Mouse (Mus musculus): ENCODE data around the gene Dnajc15. TPM values are rescaled to one million over a fixed set of nuclear protein-coding genes. Genes with fewer than 3 reads are reported as not detected.

Gene Dnajc15
- 76.0 and 77.7 TPM in 2 replicates for polyA plus RNA-seq (2016; fragmentation: Nextera tagmentation; extraction: Ambion mirVana)

- WGBS, result 2% methylated on average over 44 of the region's 44 CpGs
- peak; percentile 89 for ATAC-seq (ENCODE audit: low FRiP score, low read depth)
- peak within 1 kb of the TSS; percentile 80 for H3K4me2 ChIP-seq (replicated peaks)
- peak within 1 kb of the TSS; percentile 90 for H3K4me3 ChIP-seq
- no peaks in the 10 kb centered on the region for H3K27me3 ChIP-seq
- H3K27ac ChIP-seq (replicated peaks), result no peak within 1 kb of the TSS
- peak within 1 kb of the TSS; percentile 89 for H3K9ac ChIP-seq (replicated peaks)
- H3K9me3 ChIP-seq, result no peaks in the 10 kb centered on the region
- 0 out of 2 replicates have a peak, but pooled peaks cover 3% of the 10 kb centered on the region for H3K4me1 ChIP-seq
- H3K36me3 ChIP-seq, result no peaks in the 10 kb centered on the region
Observed at GRCm38 (mm10) chr14:77874304-77875241, at the start of gene Dnajc15. Gene Dnajc15 (minus strand): TSS chr14:77875125.

GRCm38 (mm10) chr14:77923076-77923865, 48.3 kb upstream of the Dnajc15 start:
- ATAC-seq (ENCODE audit: low FRiP score, low read depth), result no peak
- H3K9ac ChIP-seq (replicated peaks), result no peak overlapping the region
- H3K4me3 ChIP-seq, result no peak overlapping the region
- no peak overlapping the region for H3K4me2 ChIP-seq (replicated peaks)
- no peak overlapping the region for H3K27ac ChIP-seq (replicated peaks)
- peaks cover 8% of the 10 kb centered on the region; the same call in 1 of the 2 replicates for H3K4me1 ChIP-seq
- no peaks in the 10 kb centered on the region for H3K9me3 ChIP-seq
- WGBS, result 86% methylated on average over 6 of the region's 6 CpGs
- H3K36me3 ChIP-seq, result no peaks in the 10 kb centered on the region
- peaks cover 2% of the 10 kb centered on the region; the same call in 1 of the 2 replicates for H3K27me3 ChIP-seq

GRCm38 (mm10) chr14:77921641-77922040, 46.7 kb upstream of the Dnajc15 start:
- Histone ChIP-seq H3K9ac (replicated peaks) (no peak overlapping the region), H3K27me3 (peaks cover 2% of the 10 kb centered on the region; the same call in 1 of the 2 replicates), H3K9me3 (no peaks in the 10 kb centered on the region), H3K4me3 (no peak overlapping the region), H3K4me2 (replicated peaks) (no peak overlapping the region), H3K4me1 (peaks cover 8% of the 10 kb centered on the region; the same call in 1 of the 2 replicates), H3K36me3 (no peaks in the 10 kb centered on the region), H3K27ac (replicated peaks) (no peak overlapping the region)
- WGBS, result 90% methylated on average over 8 of the region's 8 CpGs
- no peak for ATAC-seq (ENCODE audit: low FRiP score, low read depth)

GRCm38 (mm10) chr14:77915776-77916175, 40.9 kb upstream of the Dnajc15 start:
- no peak for ATAC-seq (ENCODE audit: low FRiP score, low read depth)
- Histone ChIP-seq H3K27me3 (no peaks in the 10 kb centered on the region), H3K4me2 (replicated peaks) (no peak overlapping the region), H3K9me3 (no peaks in the 10 kb centered on the region), H3K27ac (replicated peaks) (no peak overlapping the region), H3K4me3 (no peak overlapping the region), H3K4me1 (0 out of 2 replicates have a peak, but pooled peaks cover 2% of the 10 kb centered on the region), H3K9ac (replicated peaks) (no peak overlapping the region), H3K36me3 (no peaks in the 10 kb centered on the region)
- WGBS, result 22% methylated on average over 5 of the region's 5 CpGs

- Histone ChIP-seq H3K9me3 (no peaks in the 10 kb centered on the region), H3K9ac (replicated peaks) (no peak overlapping the region), H3K4me3 (no peak overlapping the region), H3K4me2 (replicated peaks) (no peak overlapping the region), H3K4me1 (no peaks in the 10 kb centered on the region; the same call in 1 of the 2 replicates), H3K27me3 (no peaks in the 10 kb centered on the region), H3K27ac (replicated peaks) (no peak overlapping the region), H3K36me3 (no peaks in the 10 kb centered on the region)
- 90% methylated on average over 5 of the region's 5 CpGs for WGBS
- no peak for ATAC-seq (ENCODE audit: low FRiP score, low read depth)
Observed at GRCm38 (mm10) chr14:77906586-77906985, 31.7 kb upstream of the Dnajc15 start.

GRCm38 (mm10) chr14:77905466-77905865, 30.5 kb upstream of the Dnajc15 start:
- Histone ChIP-seq H3K4me2 (replicated peaks) (no peak overlapping the region), H3K4me3 (no peak overlapping the region), H3K9ac (replicated peaks) (no peak overlapping the region), H3K9me3 (no peaks in the 10 kb centered on the region), H3K27me3 (no peaks in the 10 kb centered on the region), H3K36me3 (no peaks in the 10 kb centered on the region), H3K27ac (replicated peaks) (no peak overlapping the region), H3K4me1 (no peaks in the 10 kb centered on the region; the same call in 1 of the 2 replicates)
- 74% methylated on average over 5 of the region's 5 CpGs for WGBS
- no peak for ATAC-seq (ENCODE audit: low FRiP score, low read depth)

- 66% methylated on average over 15 of the region's 15 CpGs for WGBS
- no peak within 1 kb of the TSS for H3K9ac ChIP-seq (replicated peaks)
- H3K4me2 ChIP-seq (replicated peaks), result no peak within 1 kb of the TSS
- H3K9me3 ChIP-seq, result no peaks in the 10 kb centered on the region
- no peak for ATAC-seq (ENCODE audit: low FRiP score, low read depth)
- no peaks in the 10 kb centered on the region for H3K27me3 ChIP-seq
- H3K27ac ChIP-seq (replicated peaks), result no peak within 1 kb of the TSS
- H3K36me3 ChIP-seq, result no peaks in the 10 kb centered on the region
- H3K4me1 ChIP-seq, result no peaks in the 10 kb centered on the region; the same call in 1 of the 2 replicates
- H3K4me3 ChIP-seq, result no peak within 1 kb of the TSS
Observed at GRCm38 (mm10) chr14:77904171-77904762, 29.3 kb upstream of the Dnajc15 start, which contains the start of gene Epsti1. Gene Epsti1 (plus strand): TSS chr14:77904239.

- no peak for ATAC-seq (ENCODE audit: low FRiP score, low read depth)
- no peaks in the 10 kb centered on the region; the same call in 1 of the 2 replicates for H3K4me1 ChIP-seq
- H3K9ac ChIP-seq (replicated peaks), result no peak overlapping the region
- H3K27me3 ChIP-seq, result no peaks in the 10 kb centered on the region
- no peak overlapping the region for H3K27ac ChIP-seq (replicated peaks)
- H3K36me3 ChIP-seq, result no peaks in the 10 kb centered on the region
- no peak overlapping the region for H3K4me3 ChIP-seq
- no peaks in the 10 kb centered on the region for H3K9me3 ChIP-seq
- H3K4me2 ChIP-seq (replicated peaks), result no peak overlapping the region
- WGBS, result 94% methylated on average over 3 of the region's 3 CpGs
Observed at GRCm38 (mm10) chr14:77902541-77902940, 27.6 kb upstream of the Dnajc15 start.

GRCm38 (mm10) chr14:77895951-77896350, 21.0 kb upstream of the Dnajc15 start:
- H3K9me3 ChIP-seq, result no peaks in the 10 kb centered on the region
- no peaks in the 10 kb centered on the region for H3K4me1 ChIP-seq
- WGBS, result 89% methylated on average over 3 of the region's 3 CpGs
- no peak overlapping the region for H3K4me3 ChIP-seq
- ATAC-seq (ENCODE audit: low FRiP score, low read depth), result no peak
- H3K27ac ChIP-seq (replicated peaks), result no peak overlapping the region
- no peak overlapping the region for H3K4me2 ChIP-seq (replicated peaks)
- H3K36me3 ChIP-seq, result no peaks in the 10 kb centered on the region
- no peaks in the 10 kb centered on the region for H3K27me3 ChIP-seq
- H3K9ac ChIP-seq (replicated peaks), result no peak overlapping the region

- no peaks in the 10 kb centered on the region for H3K9me3 ChIP-seq
- ATAC-seq (ENCODE audit: low FRiP score, low read depth), result no peak
- no peaks in the 10 kb centered on the region for H3K36me3 ChIP-seq
- no peak overlapping the region for H3K4me3 ChIP-seq
- no peaks in the 10 kb centered on the region for H3K27me3 ChIP-seq
- no peak overlapping the region for H3K27ac ChIP-seq (replicated peaks)
- WGBS, result 89% methylated on average over 7 of the region's 7 CpGs
- no peak overlapping the region for H3K4me2 ChIP-seq (replicated peaks)
- H3K4me1 ChIP-seq, result no peaks in the 10 kb centered on the region
- H3K9ac ChIP-seq (replicated peaks), result no peak overlapping the region
Observed at GRCm38 (mm10) chr14:77889911-77890310, 15.0 kb upstream of the Dnajc15 start.

GRCm38 (mm10) chr14:77886941-77887340, 12.0 kb upstream of the Dnajc15 start:
- 84% methylated on average over 4 of the region's 4 CpGs for WGBS
- H3K36me3 ChIP-seq, result no peaks in the 10 kb centered on the region
- H3K4me1 ChIP-seq, result no peaks in the 10 kb centered on the region
- no peak overlapping the region for H3K4me2 ChIP-seq (replicated peaks)
- no peak for ATAC-seq (ENCODE audit: low FRiP score, low read depth)
- no peaks in the 10 kb centered on the region for H3K27me3 ChIP-seq
- H3K27ac ChIP-seq (replicated peaks), result no peak overlapping the region
- no peaks in the 10 kb centered on the region for H3K9me3 ChIP-seq
- H3K9ac ChIP-seq (replicated peaks), result no peak overlapping the region
- no peak overlapping the region for H3K4me3 ChIP-seq

All from midbrain, embryonic 12.5 days (tissue).